Mouse (Mus musculus) urinary bladder, postnatal 36 days (tissue): Measurements from ENCODE around the gene Mgat4e.
A peak's percentile ranks its signal among the peaks of the same experiment; 100 is the strongest.

Experiments used
- DNase-seq, 2 experiments: peaks; one replicate each; pipeline ENCODE4 v3.0.0; 2022; ENCODE audit warnings: low spot score in 2 of 2, mixed read lengths in 1 of 2

Mgat4e gene

GRCm38 (mm10) chr1:134513876-134514590 is 35.4 kb downstream of the Mgat4e start:
- peak in 1 of 2 experiments; percentile 18 for DNase-seq

- DNase-seq: peak; percentile 58 to 78
These were observed 36.1 kb downstream of the Mgat4e start for GRCm38 (mm10) chr1:134513312-134513860.

GRCm38 (mm10) chr1:134512584-134512983 is 36.9 kb downstream of the Mgat4e start:
- no peak for DNase-seq

- no peak for DNase-seq
These were observed 37.3 kb downstream of the Mgat4e start for GRCm38 (mm10) chr1:134512183-134512582.

- DNase-seq: no peak
These were observed 39.5 kb downstream of the Mgat4e start for GRCm38 (mm10) chr1:134510018-134510417.

GRCm38 (mm10) chr1:134506201-134506600 is 43.3 kb downstream of the Mgat4e start:
- DNase-seq: no peak

- DNase-seq: no peak
These were observed 48.6 kb downstream of the Mgat4e start for GRCm38 (mm10) chr1:134500916-134501315.

GRCm38 (mm10) chr1:134495991-134496390 is 53.5 kb downstream of the Mgat4e start:
- DNase-seq: no peak

- DNase-seq: no peak
These were observed 54.3 kb downstream of the Mgat4e start for GRCm38 (mm10) chr1:134495216-134495539.

- peak; percentile 96 to 99 for DNase-seq
These were observed 54.9 kb downstream of the Mgat4e start, which contains the start of gene Rabif for GRCm38 (mm10) chr1:134494428-134495215. Rabif (plus strand) TSS chr1:134494648.

- no peak for DNase-seq
These were observed 55.5 kb downstream of the Mgat4e start for GRCm38 (mm10) chr1:134493956-134494355.

- no peak for DNase-seq
These were observed 56.0 kb downstream of the Mgat4e start for GRCm38 (mm10) chr1:134493496-134493895.

- no peak for DNase-seq
These were observed 57.2 kb downstream of the Mgat4e start for GRCm38 (mm10) chr1:134492276-134492675.
